Mouse (Mus musculus) liver, embryonic 15.5 days (tissue): ENCODE data around the gene Frrs1. TPM values are rescaled to one million over a fixed set of nuclear protein-coding genes. Genes with fewer than 3 reads are reported as not detected.
A peak's percentile ranks its signal among the peaks of the same experiment; 100 is the strongest.
"Not testable (repeated sequence)": the region's sequence is repeated elsewhere in the genome, so short reads cannot be mapped to it uniquely, and the experiment has no call there.

ENCODE experiments used
- ATAC-seq: fragments of 200-750 bp; cut with Nextera tagmentation; 2 replicates; pipeline ENCODE4 v1.8.0; 2017; ENCODE audit warnings: moderate number of reproducible peaks, mild to moderate bottlenecking, moderate library complexity; ENCODE audit not compliant: insufficient read depth
- H3K27ac ChIP-seq: fragments of 300-500 bp; sonication (generic); replicated peaks from 2 replicates; pipeline ENCODE4 v1.5.1; 2015; ENCODE audit warnings: mild to moderate bottlenecking, inconsistent platforms
- H3K27me3 ChIP-seq: fragments of 300-500 bp; sonication (generic); 2 replicates; pipeline ENCODE4 v1.6.1; 2015; ENCODE audit warnings: mild to moderate bottlenecking, inconsistent platforms
- H3K36me3 ChIP-seq: fragments of 300-500 bp; sonication (generic); replicated peaks from 2 replicates; pipeline ENCODE4 v1.6.1; 2015; ENCODE audit warnings: moderate library complexity, mild to moderate bottlenecking, inconsistent platforms
- H3K4me1 ChIP-seq: fragments of 300-500 bp; sonication (generic); replicated peaks from 2 replicates; pipeline ENCODE4 v1.6.1; 2015; ENCODE audit warnings: inconsistent platforms
- H3K4me2 ChIP-seq: fragments of 300-500 bp; sonication (generic); 2 replicates; pipeline ENCODE4 v1.6.1; 2015; ENCODE audit warnings: moderate library complexity, mild to moderate bottlenecking, inconsistent platforms
- H3K4me3 ChIP-seq: fragments of 300-500 bp; sonication (generic); replicated peaks from 2 replicates; pipeline ENCODE4 v1.5.1; 2015; ENCODE audit warnings: mild to moderate bottlenecking, inconsistent platforms
- H3K9ac ChIP-seq: fragments of 300-500 bp; sonication (generic); 2 replicates; pipeline ENCODE4 v1.6.1; 2015; ENCODE audit warnings: moderate library complexity, mild to moderate bottlenecking, inconsistent platforms
- H3K9me3 ChIP-seq: fragments of 300-500 bp; sonication (generic); replicated peaks from 2 replicates; pipeline ENCODE4 v1.6.1; 2016; ENCODE audit warnings: inconsistent platforms
- WGBS: fragments of 180-500 bp; shearing (Covaris S2); methylation state at CpG from one replicate; pipeline ENCODE4 v1.1.7; 2015; ENCODE audit warnings: mixed read lengths; ENCODE audit not compliant: insufficient replicate concordance; 5-methylcytosine and 5-hydroxymethylcytosine counted together
- polyA plus RNA-seq: library from polyadenylated mRNA; unstranded; fragments of >200 nt; fragmentation: Nextera tagmentation; extraction: Ambion mirVana; gene quantifications from 2 replicates; pipeline ENCODE4 v1.2.1, GENCODE M21; 2015

Gene Frrs1
- polyA plus RNA-seq = 38.0 and 43.0 TPM in 2 replicates

DNA sequence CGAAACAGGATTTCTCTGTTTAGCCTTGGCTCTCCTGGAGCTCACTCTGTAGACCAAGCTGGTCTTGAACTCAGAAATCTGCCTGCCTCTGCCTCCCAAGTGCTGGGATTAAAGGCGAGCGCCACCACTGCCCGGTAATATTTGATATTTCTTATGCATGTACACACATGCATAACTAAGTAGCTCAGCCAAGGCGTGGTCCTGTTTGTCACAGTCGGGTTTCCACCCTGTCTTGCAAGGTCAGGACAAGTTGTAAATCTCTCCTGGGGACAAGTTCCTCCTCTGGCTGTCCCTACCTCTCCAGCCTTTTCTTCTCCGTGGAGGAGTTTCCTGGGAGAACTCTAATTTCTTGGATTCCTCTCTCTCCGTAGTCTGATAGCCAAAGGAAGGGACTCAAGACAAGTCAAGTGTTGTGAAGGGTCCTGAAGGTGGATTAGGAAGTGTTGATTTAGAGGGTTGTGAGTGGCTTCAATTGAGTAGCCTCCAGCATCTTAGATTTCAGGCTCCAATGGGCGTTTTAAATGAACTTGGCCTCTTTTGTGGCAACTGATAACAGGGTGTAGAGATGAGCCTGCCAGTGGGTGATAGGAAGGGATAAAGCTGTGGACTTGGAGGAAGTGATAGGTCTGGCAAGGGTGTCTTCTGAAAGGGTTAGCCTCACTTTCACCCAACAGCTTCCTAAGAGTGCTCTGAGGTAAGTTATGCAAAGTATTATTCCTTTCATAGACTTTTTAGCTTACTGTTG is at the start of gene Frrs1:
Gene Frrs1 (plus strand): TSS at position 524 of the 745 bp plus-strand sequence.
- Histone ChIP-seq H3K9me3 (no peaks in the 10 kb centered on the region), H3K4me2 (peak within 1 kb of the TSS; percentile 90), H3K27ac (peak within 1 kb of the TSS; percentile 96), H3K27me3 (no peaks in the 10 kb centered on the region), H3K9ac (peak within 1 kb of the TSS; percentile 83), H3K36me3 (no peaks in the 10 kb centered on the region), H3K4me3 (peak within 1 kb of the TSS; percentile 77), H3K4me1 (peaks cover 71% of the 10 kb centered on the region)
- 29% methylated on average over 9 of the region's 9 CpGs for WGBS
- peak; percentile 90 for ATAC-seq

GRCm38 (mm10) chr3:116810351-116810750 is 48.9 kb upstream of the Frrs1 start:
- peaks cover 25% of the 10 kb centered on the region for H3K4me1 ChIP-seq
- not testable (repeated sequence) for H3K9ac ChIP-seq, H3K4me2 ChIP-seq, H3K27ac ChIP-seq, H3K9me3 ChIP-seq, H3K4me3 ChIP-seq, ATAC-seq, H3K36me3 ChIP-seq, H3K27me3 ChIP-seq
- WGBS = 70% methylated on average over 6 of the region's 6 CpGs

- Histone ChIP-seq H3K4me1 (peaks cover 8% of the 10 kb centered on the region), H3K9ac (no peak overlapping the region), H3K36me3 (no peaks in the 10 kb centered on the region), H3K4me2 (no peak overlapping the region), H3K27ac (no peak overlapping the region), H3K4me3 (no peak overlapping the region), H3K9me3 (no peaks in the 10 kb centered on the region), H3K27me3 (no peaks in the 10 kb centered on the region)
- ATAC-seq = no peak
- whole genome bisulfite sequencing = 48% methylated on average over 2 of the region's 2 CpGs
These were observed 46.3 kb upstream of the Frrs1 start for GRCm38 (mm10) chr3:116812946-116813345.

GRCm38 (mm10) chr3:116815305-116815797 is 43.9 kb upstream of the Frrs1 start:
- Histone ChIP-seq H3K27me3 (no peaks in the 10 kb centered on the region), H3K36me3 (no peaks in the 10 kb centered on the region), H3K4me2 (no peak overlapping the region), H3K4me1 (no peaks in the 10 kb centered on the region), H3K9ac (no peak overlapping the region), H3K4me3 (no peak overlapping the region), H3K27ac (no peak overlapping the region), H3K9me3 (no peaks in the 10 kb centered on the region)
- ATAC-seq = no peak
- WGBS = 55% methylated on average over 6 of the region's 6 CpGs

DNA sequence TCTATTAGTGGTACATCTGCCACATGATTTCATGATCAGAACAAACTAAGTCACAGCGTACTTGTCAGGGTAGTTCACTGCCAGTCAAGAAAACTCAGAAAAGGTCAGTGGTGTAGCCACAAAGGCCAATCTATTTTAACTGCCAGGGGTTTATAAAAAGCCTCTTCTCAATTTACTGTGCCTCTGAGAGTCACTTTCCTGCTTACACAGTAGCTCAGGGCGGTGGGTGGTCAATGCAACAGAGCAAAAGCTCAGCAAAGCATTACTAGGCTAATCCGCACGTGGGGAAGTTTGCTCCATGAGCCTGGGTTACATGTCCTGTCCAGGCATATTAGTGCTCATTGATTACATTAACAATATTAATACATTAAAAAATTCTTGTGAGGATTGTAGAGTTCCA is 43.3 kb upstream of the Frrs1 start:
- 71% methylated on average over 4 of the region's 4 CpGs for WGBS
- ATAC-seq = no peak
- no peaks in the 10 kb centered on the region for H3K9me3 ChIP-seq
- no peaks in the 10 kb centered on the region for H3K4me1 ChIP-seq
- H3K36me3 ChIP-seq = no peaks in the 10 kb centered on the region
- H3K4me3 ChIP-seq = no peak overlapping the region
- no peak overlapping the region for H3K9ac ChIP-seq
- no peak overlapping the region for H3K4me2 ChIP-seq
- no peaks in the 10 kb centered on the region for H3K27me3 ChIP-seq
- no peak overlapping the region for H3K27ac ChIP-seq

- Histone ChIP-seq H3K4me3 (no peak overlapping the region), H3K27me3 (no peaks in the 10 kb centered on the region), H3K27ac (no peak overlapping the region), H3K4me2 (no peak overlapping the region), H3K9ac (no peak overlapping the region), H3K4me1 (no peaks in the 10 kb centered on the region), H3K36me3 (no peaks in the 10 kb centered on the region), H3K9me3 (no peaks in the 10 kb centered on the region)
- WGBS = 66% methylated on average over 3 of the region's 3 CpGs
- no peak for ATAC-seq
These were observed 42.5 kb upstream of the Frrs1 start for GRCm38 (mm10) chr3:116816674-116817215.

DNA sequence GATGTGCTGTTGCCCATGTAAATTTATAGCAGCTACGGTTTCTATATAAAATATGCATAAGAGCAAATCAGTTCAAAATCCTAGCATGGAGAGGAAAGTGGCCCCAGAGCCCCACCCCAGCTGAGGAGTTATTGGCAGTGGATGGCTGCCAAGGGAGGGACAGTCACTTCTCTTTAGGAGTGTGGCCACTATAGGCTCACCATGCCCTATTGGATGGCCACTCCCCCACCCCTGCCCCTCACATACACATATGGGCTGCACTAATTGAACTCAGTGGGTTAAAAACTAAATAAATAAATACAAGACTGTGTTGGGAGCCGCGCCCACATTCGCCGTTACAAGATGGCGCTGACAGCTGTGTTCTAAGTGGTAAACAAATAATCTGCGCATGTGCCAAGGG is 42.0 kb upstream of the Frrs1 start:
- H3K4me3 ChIP-seq = no peak overlapping the region
- WGBS = 82% methylated on average over 7 of the region's 7 CpGs

DNA sequence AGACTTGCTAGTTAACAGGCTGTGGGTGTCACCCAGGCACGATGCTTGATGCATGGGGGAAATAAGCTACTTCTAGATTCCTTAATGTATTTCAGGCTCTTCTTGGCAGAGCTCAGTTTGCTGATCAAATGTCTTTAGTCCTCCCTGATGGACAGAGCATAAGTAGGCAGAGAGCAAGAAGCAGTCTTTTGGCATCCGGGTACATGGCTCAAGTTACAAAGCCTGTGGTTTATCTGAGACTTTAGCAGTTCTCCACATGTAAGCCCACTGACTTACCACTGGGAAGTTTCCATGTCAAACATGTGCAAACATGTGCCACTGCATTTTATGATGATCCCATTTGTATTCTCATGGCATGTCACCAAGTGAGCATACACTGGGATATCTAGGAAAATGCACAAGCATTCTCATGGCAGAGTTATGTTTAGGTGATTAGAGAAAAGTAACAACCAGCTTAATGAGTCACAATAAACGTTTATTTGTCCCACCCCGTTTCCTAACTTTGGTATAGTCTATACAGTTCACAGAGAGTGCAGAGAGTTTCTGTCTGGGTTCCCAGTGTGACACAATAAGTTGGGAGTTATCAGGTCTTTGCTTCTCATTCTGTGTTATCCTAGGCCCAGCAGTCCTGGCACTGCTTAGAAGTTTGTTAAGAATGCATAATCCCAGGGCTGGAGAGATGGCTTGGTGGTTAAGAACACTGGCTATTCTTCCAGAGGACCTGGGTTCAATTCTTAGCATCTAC is 32.6 kb upstream of the Frrs1 start:
- Histone ChIP-seq H3K27me3 (no peaks in the 10 kb centered on the region), H3K9ac (no peak overlapping the region), H3K4me2 (no peak overlapping the region), H3K27ac (no peak overlapping the region), H3K4me1 (no peaks in the 10 kb centered on the region), H3K36me3 (no peaks in the 10 kb centered on the region), H3K9me3 (no peaks in the 10 kb centered on the region), H3K4me3 (no peak overlapping the region)
- WGBS = 61% methylated on average over 4 of the region's 4 CpGs
- ATAC-seq = no peak

More for the DNA sequence above, 42.0 kb upstream of the Frrs1 start:
- Histone ChIP-seq H3K36me3 (no peaks in the 10 kb centered on the region), H3K4me1 (no peaks in the 10 kb centered on the region), H3K4me2 (no peak overlapping the region), H3K27ac (no peak overlapping the region), H3K9ac (no peak overlapping the region), H3K9me3 (no peaks in the 10 kb centered on the region), H3K27me3 (no peaks in the 10 kb centered on the region)
- no peak for ATAC-seq

DNA sequence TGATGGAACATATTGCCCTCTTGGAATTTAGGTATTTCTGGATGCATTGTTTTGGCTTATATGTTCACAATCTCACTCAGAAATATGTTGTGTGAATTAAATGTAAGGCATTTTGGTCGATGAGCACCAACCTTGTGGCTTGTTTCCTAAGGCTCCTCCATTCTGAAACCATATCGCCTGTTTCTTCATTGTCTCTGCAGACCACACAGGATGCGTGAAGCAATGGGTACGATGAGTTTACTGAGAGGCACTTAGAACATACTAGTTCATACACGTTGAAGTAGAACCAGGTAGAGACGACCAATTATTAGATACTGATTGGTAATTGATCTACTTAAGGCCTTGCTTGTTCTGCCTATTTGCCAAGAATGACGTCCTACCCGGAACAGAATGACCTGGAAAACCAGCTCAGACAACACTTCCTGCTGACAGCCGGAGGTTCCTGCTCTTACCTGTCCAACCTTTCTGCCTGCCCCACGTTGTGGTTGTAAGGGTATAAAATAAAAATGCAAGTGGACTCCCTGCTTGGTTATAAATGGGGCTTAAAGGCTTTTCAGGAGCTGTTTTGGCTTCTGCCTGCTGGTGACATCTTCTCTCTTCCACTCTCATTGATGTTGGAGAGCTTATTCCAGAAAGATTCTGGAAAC is 29.9 kb upstream of the Frrs1 start:
- no peak for ATAC-seq
- H3K27me3 ChIP-seq = no peaks in the 10 kb centered on the region
- 54% methylated on average over 10 of the region's 10 CpGs for WGBS
- H3K9me3 ChIP-seq = no peaks in the 10 kb centered on the region
- H3K27ac ChIP-seq = no peak overlapping the region
- no peak overlapping the region for H3K4me3 ChIP-seq
- H3K9ac ChIP-seq = no peak overlapping the region
- H3K36me3 ChIP-seq = no peaks in the 10 kb centered on the region
- no peaks in the 10 kb centered on the region for H3K4me1 ChIP-seq
- no peak overlapping the region for H3K4me2 ChIP-seq

DNA sequence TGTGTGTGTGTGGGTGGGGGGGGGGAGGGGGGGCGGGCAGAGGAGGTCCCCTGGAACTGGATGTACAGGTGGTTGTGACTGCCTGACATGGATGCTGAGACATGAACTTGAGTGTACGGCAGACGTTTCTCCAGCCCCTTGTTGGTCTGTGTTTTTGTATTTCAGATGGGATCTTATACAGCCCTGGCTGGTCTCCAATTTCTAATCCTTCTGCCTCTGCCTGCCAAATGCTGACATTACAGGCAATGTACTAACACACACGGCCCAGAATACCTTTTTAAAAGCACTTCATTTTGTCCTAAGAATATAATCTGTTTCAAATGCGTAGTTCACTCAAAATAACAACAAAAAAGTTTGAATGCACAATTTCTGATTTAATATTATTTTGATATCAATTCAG is 27.9 kb upstream of the Frrs1 start:
- ATAC-seq = no peak
- 58% methylated on average over 5 of the region's 5 CpGs for WGBS
- Histone ChIP-seq H3K9ac (no peak overlapping the region), H3K27me3 (no peaks in the 10 kb centered on the region), H3K27ac (no peak overlapping the region), H3K4me2 (no peak overlapping the region), H3K4me3 (no peak overlapping the region), H3K36me3 (no peaks in the 10 kb centered on the region), H3K9me3 (no peaks in the 10 kb centered on the region), H3K4me1 (peaks cover 5% of the 10 kb centered on the region; the same call in 1 of the 2 replicates)
